Mouse (Mus musculus) telencephalon, adult 2 months (tissue): ENCODE data around the gene Gm44596.
A peak's percentile ranks its signal among the peaks of the same experiment; 100 is the strongest.

Experiments
- DNase-seq: peaks from one replicate; pipeline ENCODE4 v3.0.0-alpha.2; 2011; ENCODE audit warnings: low read depth, low spot score

The Gm44596 gene

GRCm38 (mm10) chr6:128375192-128375591 lies at the start of gene Gm44596, which contains the start of gene Tex52:
Gene Gm44596 (plus strand): TSS chr6:128375503.
Gene Tex52 (plus strand): TSS chr6:128375456.
- peak; percentile 49 for DNase-seq

GRCm38 (mm10) chr6:128334397-128335124 lies 40.7 kb upstream of the Gm44596 start:
- DNase-seq: no peak

- no peak for DNase-seq
These were observed 37.8 kb upstream of the Gm44596 start for GRCm38 (mm10) chr6:128337467-128337866.

GRCm38 (mm10) chr6:128338876-128339275 lies 36.4 kb upstream of the Gm44596 start:
- DNase-seq: no peak

- DNase-seq: no peak
These were observed 33.2 kb upstream of the Gm44596 start for GRCm38 (mm10) chr6:128341956-128342723.

- no peak for DNase-seq
These were observed 29.7 kb upstream of the Gm44596 start for GRCm38 (mm10) chr6:128345623-128346022.

- DNase-seq: no peak
These were observed 28.5 kb upstream of the Gm44596 start for GRCm38 (mm10) chr6:128346782-128347181.

- no peak for DNase-seq
These were observed 25.6 kb upstream of the Gm44596 start for GRCm38 (mm10) chr6:128349711-128350110.

GRCm38 (mm10) chr6:128354140-128354539 lies 21.2 kb upstream of the Gm44596 start:
- no peak for DNase-seq

- no peak for DNase-seq
These were observed 20.1 kb upstream of the Gm44596 start for GRCm38 (mm10) chr6:128355201-128355681.

GRCm38 (mm10) chr6:128355726-128356416 lies 19.4 kb upstream of the Gm44596 start, which contains the start of gene Tulp3:
Gene Tulp3 (minus strand): TSS chr6:128355851.
- peak; percentile 92 for DNase-seq

- DNase-seq: no peak
These were observed 16.3 kb upstream of the Gm44596 start for GRCm38 (mm10) chr6:128358999-128359398.

GRCm38 (mm10) chr6:128361901-128362300 lies 13.4 kb upstream of the Gm44596 start:
- no peak for DNase-seq

- DNase-seq: no peak
These were observed 12.8 kb upstream of the Gm44596 start, which contains the start of the genes Rhno1 and Foxm1 for GRCm38 (mm10) chr6:128362381-128363006. Gene Rhno1 (minus strand): TSS chr6:128362911. Gene Foxm1 (plus strand): TSS chr6:128362967.

GRCm38 (mm10) chr6:128363007-128363825 lies 12.1 kb upstream of the Gm44596 start:
- no peak for DNase-seq

GRCm38 (mm10) chr6:128364721-128365120 lies 10.6 kb upstream of the Gm44596 start:
- no peak for DNase-seq

GRCm38 (mm10) chr6:128366466-128366865 lies 8.8 kb upstream of the Gm44596 start:
- no peak for DNase-seq

- DNase-seq: no peak
These were observed 5.3 kb upstream of the Gm44596 start for GRCm38 (mm10) chr6:128370040-128370439.

GRCm38 (mm10) chr6:128376371-128377085 lies 1.2 kb downstream of the Gm44596 start:
- DNase-seq: no peak

GRCm38 (mm10) chr6:128379636-128380035 lies 4.3 kb downstream of the Gm44596 start:
- no peak for DNase-seq
